Mouse (Mus musculus) megakaryocyte, embryonic 14.5 days (primary cell): ENCODE measurements around the gene Gm48551.

Experiments used
- FLI1 ChIP-seq: IDR thresholded peaks from 2 replicates; pipeline ENCODE4 v1.6.1; 2012; ENCODE audit warnings: low read length, inconsistent platforms, mixed read lengths
- GATA1 ChIP-seq: IDR thresholded peaks from 3 replicates; pipeline ENCODE4 v1.6.1; 2012; ENCODE audit warnings: mixed read lengths, low read length, inconsistent platforms, borderline replicate concordance

- TF ChIP-seq GATA1 (no peak), FLI1 (no peak)
Observed at GRCm38 (mm10) chr10:81431526-81432168, 47.4 kb downstream of the Gm48551 start.
